Mouse (Mus musculus): ENCODE measurements around the gene Magel2.

The Magel2 gene

DNA sequence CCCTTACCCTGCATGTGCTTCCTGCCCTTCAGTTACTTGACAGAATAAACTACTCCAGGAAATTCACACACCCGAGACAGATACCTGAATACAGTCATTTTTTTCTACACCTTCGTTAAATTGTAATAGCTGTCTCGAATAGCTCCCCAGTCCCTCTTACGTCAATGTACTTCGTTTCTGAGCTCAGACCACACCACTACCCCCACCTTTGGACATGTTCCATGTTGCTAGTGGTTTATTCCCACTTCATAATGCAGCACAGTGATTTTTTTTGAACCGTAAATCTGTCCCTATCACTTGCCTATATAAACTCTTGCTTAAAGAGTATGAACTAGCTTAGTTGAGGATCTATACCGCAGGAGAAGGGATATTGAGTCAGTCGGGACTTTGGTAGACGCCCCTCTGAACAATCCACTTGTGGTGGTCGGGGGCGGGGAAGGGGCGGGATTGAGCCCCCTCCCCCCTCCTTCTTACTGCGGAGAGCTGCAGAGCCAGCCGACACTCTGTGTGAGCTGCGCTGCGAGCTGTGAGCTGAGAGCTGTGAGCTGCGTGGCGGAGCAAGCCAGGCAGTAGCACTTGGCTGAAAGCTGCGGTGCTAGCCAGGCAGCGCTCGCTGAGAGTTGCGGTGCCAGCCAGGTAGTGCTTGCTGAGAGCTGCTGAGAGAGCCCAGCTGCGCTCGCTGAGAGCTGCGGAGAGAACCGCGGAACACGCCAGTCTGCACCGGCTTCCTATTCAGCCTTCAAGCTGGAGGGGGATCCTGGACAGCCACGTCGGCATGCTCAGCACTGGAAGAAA, at the start of gene Magel2:
Magel2 (plus strand) TSS at position 501 of the 795 bp plus-strand sequence.
- no peak for DNase-seq (ENCODE audit: low read depth in 2 of 2, low spot score in 2 of 2)

DNA sequence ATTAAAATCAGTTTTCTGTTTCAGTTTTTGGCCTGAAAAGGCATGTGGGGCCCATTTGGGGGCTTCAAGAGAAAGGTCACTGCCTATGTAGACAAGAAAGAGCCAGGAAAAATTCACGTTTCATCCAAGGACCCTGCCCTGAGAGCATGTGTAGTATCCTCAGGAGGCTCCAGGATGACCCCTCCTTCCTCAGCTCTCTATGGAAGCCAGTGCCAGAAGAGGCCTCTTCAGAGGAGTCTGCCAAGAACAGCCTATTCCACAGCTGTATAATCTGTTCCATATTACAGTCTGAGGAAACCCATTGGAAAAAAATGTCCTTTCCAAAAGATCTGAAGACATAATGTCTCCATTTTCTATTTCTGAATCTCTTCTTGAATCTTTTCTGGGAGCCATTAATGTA, 31.4 kb upstream of the Magel2 start:
- no peak for DNase-seq (ENCODE audit: low read depth in 2 of 2, low spot score in 2 of 2)

DNA sequence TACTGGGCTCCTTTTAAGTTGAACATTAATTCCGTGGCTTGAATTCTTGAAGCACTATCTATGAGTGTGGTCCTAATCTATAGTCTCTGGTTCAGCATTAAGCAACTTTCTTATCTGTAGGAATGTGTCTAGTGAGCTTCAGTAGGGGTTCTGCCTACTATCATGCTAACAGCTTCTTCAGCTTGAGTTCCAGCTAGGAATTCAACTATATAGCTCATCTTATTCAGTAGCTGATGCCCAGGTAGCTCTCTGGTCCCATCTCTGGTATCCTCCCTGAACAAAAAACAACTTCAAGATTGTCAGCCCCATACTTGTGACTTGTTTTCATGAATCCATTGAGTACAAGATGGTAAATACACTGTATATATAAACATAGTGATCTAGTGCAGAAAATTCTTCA, 30.5 kb upstream of the Magel2 start, which contains the start of gene Ndn:
Ndn (plus strand) TSS at position 301 of the 400 bp plus-strand sequence.
- no peak for DNase-seq (ENCODE audit: low read depth in 2 of 2, low spot score in 2 of 2)

DNA sequence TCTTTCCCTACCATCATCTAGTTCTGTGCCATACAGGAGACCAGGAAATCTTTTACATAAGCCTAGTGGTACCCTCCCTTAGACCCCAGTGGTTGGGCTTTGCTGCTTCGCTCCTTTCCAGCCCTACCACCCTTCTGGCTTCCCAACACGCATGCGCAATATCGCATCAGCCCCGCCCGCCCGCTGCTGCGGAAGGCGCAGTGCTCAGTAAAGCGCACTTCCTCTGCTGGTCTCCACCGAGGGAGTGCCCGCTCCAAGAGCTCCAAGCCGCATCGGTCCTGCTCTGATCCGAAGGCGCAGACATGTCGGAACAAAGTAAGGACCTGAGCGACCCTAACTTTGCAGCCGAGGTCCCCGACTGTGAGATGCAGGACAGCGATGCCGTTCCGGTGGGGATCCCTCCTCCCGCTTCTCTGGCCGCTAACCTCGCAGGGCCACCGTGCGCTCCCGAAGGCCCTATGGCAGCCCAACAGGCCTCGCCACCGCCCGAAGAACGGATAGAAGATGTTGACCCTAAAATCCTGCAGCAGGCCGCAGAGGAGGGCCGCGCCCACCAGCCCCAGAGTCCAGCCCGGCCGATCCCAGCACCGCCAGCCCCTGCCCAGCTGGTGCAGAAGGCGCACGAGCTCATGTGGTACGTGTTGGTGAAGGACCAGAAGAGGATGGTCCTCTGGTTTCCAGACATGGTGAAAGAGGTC, 28.6 kb upstream of the Magel2 start:
- no peak for DNase-seq (ENCODE audit: low read depth in 2 of 2, low spot score in 2 of 2)

DNA sequence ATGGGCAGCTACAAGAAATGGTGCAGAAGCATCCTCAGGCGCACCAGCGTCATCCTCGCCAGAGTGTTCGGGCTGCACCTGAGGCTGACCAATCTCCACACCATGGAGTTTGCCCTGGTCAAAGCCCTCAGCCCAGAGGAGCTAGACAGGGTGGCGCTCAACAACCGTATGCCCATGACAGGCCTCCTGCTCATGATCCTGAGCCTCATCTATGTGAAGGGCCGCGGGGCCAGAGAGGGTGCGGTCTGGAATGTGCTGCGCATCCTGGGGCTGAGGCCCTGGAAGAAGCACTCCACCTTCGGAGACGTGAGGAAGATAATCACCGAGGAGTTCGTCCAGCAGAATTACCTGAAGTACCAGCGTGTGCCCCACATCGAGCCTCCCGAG, 28.0 kb upstream of the Magel2 start:
- DNase-seq (ENCODE audit: low read depth in 2 of 2, low spot score in 2 of 2), result no peak

DNA sequence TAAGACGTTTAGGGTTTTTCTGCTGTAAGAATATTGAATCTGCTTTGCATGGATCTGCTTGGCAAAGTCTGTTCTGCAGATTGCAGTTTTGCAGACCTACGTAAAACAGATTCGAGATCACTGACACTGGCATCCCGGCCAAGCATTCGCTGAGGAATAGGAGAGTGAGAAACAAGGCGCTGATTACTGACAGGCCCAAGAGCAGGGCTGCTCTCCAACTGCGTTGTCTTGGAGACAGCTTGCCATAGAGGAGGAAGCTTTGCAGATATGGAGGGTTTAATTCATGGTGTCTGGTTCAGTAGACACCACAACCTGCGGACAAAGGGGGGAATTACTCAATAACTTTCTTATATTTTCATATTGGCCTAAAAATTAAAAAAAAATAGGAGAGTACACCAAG, 25.5 kb upstream of the Magel2 start:
- no peak for DNase-seq (ENCODE audit: low read depth in 2 of 2, low spot score in 2 of 2)

DNA sequence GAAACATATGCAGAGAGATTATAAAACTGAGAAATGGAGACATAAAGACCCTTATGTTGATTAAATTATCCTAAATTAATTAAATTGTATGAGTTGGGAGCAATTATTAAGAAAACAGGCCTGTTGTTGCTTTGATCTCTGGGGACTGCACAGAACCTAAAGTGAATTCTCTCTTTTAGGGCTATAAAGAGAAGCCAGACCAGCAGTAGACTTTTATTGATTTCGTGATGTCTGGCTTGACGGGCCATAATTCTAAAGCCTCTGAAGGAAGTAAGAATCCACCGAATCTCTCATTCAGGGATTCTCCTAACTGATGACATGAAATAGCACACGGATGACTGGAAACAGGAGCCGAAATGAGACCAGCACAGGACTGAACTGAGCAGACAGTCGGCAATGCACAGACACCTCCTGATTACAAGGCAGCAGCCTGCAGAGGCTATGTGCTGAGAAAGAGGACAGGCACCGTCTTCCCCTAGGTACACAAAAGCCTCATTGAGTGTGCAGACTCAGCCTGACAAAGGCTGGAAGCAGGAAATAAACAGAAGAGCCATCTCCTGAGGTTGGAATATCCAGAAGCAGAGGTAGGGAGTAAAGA, 11.7 kb upstream of the Magel2 start:
- DNase-seq (ENCODE audit: low read depth in 2 of 2, low spot score in 2 of 2), result no peak

DNA sequence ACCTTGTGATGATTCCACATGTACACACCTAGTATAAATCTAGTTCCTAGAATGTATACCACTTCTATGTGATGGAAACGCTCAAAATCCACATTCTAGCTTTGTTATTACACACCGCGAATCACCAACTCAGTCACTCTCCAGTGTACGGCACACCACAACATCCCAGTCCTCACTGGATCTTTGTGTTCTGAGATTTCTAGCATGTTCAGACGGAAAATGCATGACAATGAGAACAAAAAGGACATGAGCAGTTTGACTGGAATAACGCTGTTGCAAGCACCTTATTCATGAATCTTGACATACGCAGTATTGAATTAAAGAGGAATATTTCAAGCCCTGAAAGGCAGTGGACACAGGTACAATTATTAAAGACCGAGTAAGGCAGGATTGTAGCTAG, 10.1 kb upstream of the Magel2 start:
- DNase-seq (ENCODE audit: low read depth in 2 of 2, low spot score in 2 of 2), result no peak

DNA sequence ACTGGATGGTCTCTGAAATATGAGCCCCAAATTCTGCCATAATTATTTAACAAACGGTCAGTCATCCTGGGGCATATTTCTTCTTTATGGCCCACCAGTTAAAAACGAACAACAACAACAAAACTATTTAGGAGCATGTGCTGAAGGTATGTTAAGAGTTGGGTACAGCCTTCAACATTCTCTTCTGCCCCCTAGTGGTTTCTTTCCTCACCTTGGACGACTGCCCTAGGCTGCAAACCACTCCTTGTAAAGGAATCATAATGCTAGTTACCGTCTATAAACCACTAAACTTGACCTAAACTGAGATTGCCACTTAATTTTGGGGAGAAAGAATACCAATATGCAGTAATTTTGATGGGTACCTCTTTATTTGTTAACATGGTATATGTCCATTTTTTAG, 1.2 kb upstream of the Magel2 start:
- DNase-seq (ENCODE audit: low read depth in 2 of 2, low spot score in 2 of 2), result no peak

DNA sequence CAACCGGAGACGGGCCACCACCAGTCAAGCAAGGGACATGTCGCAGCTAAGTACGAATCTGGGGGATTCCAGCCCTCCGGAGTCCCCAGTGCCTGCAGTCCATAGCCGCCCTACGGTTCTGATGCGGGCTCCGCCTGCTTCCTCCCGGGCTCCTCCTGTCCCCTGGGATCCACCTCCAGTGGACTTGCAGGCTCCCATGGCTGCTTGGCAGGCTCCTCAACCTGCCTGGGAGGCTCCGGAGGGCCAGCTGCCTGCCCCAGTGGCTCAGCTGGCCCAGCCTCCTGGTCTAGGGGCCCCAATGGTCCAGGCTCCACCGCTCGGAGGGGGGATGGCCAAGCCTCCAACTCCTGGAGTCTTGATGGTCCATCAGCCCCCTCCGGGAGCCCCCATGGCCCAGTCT, 503 bp downstream of the Magel2 start:
- DNase-seq (ENCODE audit: low read depth in 2 of 2, low spot score in 2 of 2), result no peak

DNA sequence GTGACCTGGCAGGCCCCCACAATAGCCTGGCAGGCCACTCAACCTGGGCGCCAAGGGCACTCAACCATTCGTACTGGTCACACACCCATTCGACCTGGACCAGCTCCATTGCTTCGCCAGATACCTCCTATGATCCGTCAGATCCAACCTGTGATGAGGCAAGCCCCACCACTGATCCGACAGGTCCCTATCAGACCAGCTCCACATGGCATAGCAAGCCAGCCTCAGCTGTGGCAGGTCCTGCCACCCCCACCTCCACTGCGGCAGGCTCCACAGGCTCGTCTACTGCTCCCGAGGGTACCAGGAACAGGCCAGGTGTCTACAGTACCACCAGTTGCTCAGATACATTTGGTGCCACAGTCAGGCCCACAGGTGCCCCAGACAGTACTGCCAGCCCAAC, 1.7 kb downstream of the Magel2 start:
- no peak for DNase-seq (ENCODE audit: low read depth in 2 of 2, low spot score in 2 of 2)

DNA sequence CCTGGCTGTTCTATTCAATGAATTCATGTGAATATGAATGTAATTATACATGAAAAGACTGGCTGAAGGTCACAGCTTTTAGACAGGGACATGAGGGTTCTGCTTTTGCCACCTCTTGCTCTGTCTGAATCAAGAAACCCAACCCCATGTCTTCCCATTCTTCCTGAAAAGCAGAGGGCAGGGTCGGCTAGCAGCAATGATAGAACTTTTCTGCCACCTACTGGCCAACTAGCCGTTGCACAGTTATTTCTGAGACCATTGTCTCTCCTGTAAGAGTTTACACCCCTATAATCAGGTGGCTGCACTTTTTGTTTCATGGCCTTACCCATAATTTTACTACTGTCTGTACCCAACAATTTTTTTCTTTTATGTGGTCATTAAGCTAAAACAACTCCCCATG, 5.6 kb downstream of the Magel2 start:
- DNase-seq (ENCODE audit: low read depth in 2 of 2, low spot score in 2 of 2), result no peak

DNA sequence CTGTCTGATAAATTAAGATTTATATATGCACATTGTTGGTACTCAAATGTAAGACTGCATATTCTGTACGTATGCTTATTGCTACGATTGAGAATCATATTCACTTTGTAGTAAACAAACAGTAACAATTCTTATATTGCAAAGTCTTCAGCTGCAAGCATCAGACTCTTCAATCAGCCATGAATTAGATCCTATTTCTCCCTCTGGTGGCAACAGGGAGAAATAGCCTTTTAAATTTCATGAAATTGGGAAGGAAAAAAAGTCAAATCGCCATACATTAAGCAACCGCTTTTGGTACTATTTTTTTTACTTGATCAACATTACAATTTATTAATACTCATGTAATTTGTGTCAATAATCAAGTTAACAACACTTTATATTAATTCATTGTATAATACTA, 11.5 kb downstream of the Magel2 start:
- DNase-seq (ENCODE audit: low read depth in 2 of 2, low spot score in 2 of 2), result no peak

DNA sequence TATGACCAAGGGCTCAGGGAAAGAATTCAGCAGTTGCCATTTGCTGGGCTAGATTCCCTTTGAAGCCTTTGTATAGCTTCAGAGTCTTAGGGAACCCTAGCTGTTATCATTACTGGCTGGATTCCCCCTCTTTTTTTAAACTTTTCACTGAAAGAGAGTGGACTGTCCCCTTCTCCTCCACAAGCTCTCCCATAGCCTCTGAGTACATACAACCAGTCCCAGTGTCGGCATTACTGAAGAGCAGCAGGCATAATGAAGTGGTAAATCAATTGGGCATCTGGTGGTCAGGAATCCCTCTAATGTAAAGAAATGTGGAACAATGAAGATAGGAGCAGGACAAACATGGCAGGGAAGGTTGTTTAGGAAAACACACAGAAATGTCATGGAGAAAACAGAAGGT, 15.4 kb downstream of the Magel2 start:
- no peak for DNase-seq (ENCODE audit: low read depth in 2 of 2, low spot score in 2 of 2)

DNA sequence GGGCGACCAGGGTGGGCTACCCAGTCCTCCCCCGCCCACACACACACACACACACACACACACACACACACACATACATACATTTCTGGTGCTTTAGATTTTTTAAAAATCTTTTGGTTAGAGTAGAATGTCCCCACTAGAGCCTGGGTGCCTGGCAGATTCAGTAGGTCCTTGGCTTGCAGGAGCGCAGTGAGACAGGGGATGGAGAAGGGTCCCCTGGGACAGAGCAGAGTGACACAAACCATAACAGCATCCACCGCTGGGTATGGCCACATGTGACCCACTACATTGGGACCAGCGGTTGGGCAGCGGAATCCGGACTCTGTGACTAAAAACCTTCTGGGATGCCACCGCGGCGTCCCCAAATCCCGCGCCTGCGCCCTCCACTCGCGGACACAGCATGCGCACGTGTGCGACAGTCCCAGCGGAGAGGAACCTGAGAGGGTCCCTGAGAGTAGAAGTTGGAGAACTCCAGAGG, 29.8 kb downstream of the Magel2 start:
- DNase-seq (ENCODE audit: low read depth in 2 of 2, low spot score in 2 of 2), result no peak

DNA sequence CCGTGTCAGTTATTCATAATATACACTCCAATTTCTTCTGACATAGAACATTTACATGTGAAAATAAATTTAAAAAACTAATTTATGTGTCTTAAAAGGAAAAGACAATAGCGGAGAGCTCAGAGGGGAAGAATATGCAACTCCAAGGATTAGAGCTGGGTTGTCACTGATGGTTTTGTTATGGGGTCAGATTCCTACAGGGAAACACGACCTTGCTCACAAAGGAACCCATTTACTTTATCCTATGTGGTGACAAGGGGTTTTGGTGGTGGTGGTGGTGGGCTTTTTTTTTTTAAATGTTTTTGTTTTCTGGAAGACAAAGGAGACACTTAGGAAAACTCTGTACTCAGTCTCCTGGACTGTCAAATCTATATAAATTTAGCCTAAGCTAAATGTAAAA, 31.0 kb downstream of the Magel2 start:
- no peak for DNase-seq (ENCODE audit: low read depth in 2 of 2, low spot score in 2 of 2)

DNA sequence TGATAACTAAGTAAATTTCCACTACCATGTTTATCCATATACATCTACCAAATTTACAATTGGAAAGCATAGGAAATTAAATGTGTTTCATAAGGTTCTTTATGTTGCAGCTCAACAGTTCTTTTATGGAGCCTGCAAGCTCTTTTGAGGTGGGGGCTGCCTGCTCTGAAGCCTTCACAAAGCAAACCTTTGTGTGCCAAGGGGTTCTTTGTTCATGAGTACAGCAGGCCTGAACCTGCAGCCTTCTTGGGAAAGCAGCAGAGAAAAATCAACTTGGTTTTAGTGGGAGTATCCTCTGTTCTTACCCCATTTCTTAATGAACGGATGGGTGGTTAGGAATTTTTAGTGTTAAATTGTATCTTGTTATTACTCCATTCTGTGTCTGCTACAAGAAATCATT, 38.4 kb downstream of the Magel2 start:
- DNase-seq (ENCODE audit: low read depth in 2 of 2, low spot score in 2 of 2), result no peak

DNA sequence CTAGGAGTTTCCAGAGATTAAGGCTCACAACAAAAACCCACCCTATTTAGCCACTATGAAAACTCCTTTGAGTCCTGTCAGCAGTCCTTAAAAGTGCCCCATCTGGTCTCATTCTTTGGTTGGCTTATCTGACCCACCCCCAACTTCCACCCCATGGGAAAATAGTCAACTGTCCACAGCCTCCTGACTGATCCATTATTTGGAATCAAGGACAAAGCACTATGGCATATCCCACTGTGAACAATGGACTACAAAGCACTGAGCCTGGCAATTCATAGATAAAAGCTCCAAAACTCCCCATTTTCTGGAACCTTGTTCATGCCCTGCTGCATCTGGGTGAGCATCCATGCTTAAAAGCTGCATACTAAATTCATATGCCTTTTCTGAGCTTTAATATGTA, 39.4 kb downstream of the Magel2 start:
- no peak for DNase-seq (ENCODE audit: low read depth in 2 of 2, low spot score in 2 of 2)

DNA sequence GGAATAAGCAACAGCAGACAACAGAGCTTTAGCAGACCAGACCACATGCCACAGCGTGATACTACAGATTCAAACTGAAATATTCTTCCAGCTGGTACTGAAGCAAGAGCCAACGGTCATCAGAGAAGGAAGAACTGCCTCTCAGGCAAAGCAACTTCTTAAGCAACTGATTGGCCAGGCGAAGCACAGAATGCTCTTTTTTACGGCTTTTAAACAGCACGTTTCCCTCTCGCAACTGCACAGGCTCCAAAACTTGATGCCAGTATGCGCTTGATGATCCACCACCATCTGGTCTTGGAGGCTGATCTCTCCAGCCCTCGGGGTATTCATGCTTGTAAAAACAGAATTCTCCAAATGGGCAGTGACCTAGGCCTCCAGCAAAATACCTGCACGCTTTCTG, 41.5 kb downstream of the Magel2 start:
- DNase-seq (ENCODE audit: low read depth in 2 of 2, low spot score in 2 of 2), result no peak

DNA sequence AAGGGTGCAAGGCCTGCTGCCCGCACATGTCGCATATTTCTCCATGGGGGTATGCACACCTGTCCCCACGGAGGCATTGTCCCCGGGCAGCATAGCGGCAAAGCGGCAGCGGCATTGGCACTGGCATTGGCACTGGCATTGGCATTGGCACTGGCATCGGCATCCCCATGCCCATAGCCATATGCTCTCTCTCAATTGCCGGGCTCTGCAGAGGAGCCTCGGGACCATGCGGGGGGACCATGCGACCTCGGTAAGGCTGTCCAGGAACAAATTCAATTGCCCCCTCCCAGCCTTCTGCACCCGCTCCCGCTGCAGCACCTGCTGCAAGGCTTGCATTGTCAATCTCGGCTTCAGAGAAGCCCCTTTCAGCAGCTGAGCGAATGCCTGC, 42.3 kb downstream of the Magel2 start:
- no peak for DNase-seq (ENCODE audit: low read depth in 2 of 2, low spot score in 2 of 2)

DNA sequence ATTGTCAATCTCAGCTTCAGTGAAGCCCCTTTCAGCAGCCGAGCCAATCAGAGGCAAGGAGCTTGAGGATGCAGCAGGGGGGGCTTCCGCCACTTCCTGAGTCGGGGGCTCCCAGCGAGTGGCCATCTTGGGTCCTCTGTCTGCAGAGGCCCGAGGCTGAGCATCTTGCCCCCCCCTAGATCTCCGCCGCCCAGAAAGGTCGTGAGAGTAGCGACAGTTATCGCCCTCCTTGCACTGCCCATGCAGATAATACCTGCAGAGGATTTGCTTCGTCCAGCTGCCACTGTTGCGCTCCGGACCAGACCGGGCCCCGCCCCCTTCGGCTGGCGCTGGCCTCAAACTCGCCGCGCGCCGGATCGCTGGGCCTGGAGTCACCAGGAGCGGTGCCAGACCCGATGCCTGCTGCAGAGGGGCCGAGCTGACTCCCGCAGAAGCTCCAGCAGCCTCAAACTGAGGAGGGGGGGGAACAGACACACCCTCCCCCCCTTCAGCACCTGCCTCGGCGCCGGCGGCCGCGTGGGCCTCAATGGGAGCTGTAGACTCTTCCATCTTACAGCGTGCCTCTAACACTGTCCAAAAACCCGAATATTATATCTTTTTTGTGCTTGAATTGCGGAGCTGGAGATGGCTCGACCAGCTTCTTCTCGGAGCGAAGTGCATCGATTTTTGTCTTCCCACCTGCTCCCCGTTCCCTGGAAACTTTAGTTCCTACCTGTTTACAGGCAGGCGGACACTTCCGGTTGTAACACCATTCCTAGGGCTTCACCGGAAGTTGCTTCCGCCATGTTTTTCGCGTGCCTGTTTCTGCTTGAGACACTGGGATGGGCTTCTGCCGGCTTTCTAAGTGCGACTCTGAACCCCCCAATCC, 42.9 kb downstream of the Magel2 start, which contains the start of gene Mkrn3:
Mkrn3 (minus strand) TSS at position 647 of the 868 bp plus-strand sequence.
- no peak for DNase-seq (ENCODE audit: low read depth in 2 of 2, low spot score in 2 of 2)

Measured in CD8-positive naive resting alpha-beta T cell, adult 2 months (primary cell).